Mouse (Mus musculus): Measurements from ENCODE around the gene Nubpl. TPM values are rescaled to one million over a fixed set of nuclear protein-coding genes. Genes with fewer than 3 reads are reported as not detected.
"Not testable (repeated sequence)": the region's sequence is repeated elsewhere in the genome, so short reads cannot be mapped to it uniquely, and the experiment has no call there.

Gene Nubpl
- 17.4 and 19.0 TPM in 2 replicates for polyA plus RNA-seq (2016; fragmentation: Nextera tagmentation; extraction: Ambion mirVana)

- peaks cover 4% of the 10 kb centered on the region; the same call in 1 of the 2 replicates for H3K4me1 ChIP-seq (replicated peaks)
- under 1% methylated on average over 32 of the region's 32 CpGs for WGBS
- H3K27me3 ChIP-seq: no peaks in the 10 kb centered on the region
- ATAC-seq (ENCODE audit: insufficient number of reproducible peaks, insufficient read depth, low FRiP score, low TSS enrichment, low read depth): peak; percentile 89
- peak within 1 kb of the TSS; percentile 70 for H3K4me3 ChIP-seq (replicated peaks)
- H3K4me2 ChIP-seq: peak within 1 kb of the TSS; percentile 56
- H3K9ac ChIP-seq (replicated peaks): peak within 1 kb of the TSS; percentile 85
- H3K9me3 ChIP-seq: no peaks in the 10 kb centered on the region
- no peaks in the 10 kb centered on the region for H3K36me3 ChIP-seq
- peak within 1 kb of the TSS; percentile 62 for H3K27ac ChIP-seq
These were observed at the start of gene Nubpl for GRCm38 (mm10) chr12:52097650-52098070. TSS of gene Nubpl (plus strand) at chr12:52097737.

- Histone ChIP-seq H3K4me2 (no peak overlapping the region), H3K4me1 (replicated peaks) (no peaks in the 10 kb centered on the region), H3K27ac (no peak overlapping the region), H3K36me3 (no peaks in the 10 kb centered on the region), H3K27me3 (no peaks in the 10 kb centered on the region), H3K9ac (replicated peaks) (no peak overlapping the region), H3K4me3 (replicated peaks) (no peak overlapping the region), H3K9me3 (no peaks in the 10 kb centered on the region)
- 65% methylated on average over 2 of the region's 2 CpGs for WGBS
- no peak for ATAC-seq (ENCODE audit: insufficient number of reproducible peaks, insufficient read depth, low FRiP score, low TSS enrichment, low read depth)
These were observed 48.2 kb upstream of the Nubpl start for GRCm38 (mm10) chr12:52049324-52049723.

GRCm38 (mm10) chr12:52079296-52079695, 18.2 kb upstream of the Nubpl start:
- not testable (repeated sequence) for H3K4me3 ChIP-seq (replicated peaks); ATAC-seq (ENCODE audit: insufficient number of reproducible peaks, insufficient read depth, low FRiP score, low TSS enrichment, low read depth); H3K36me3 ChIP-seq; H3K4me2 ChIP-seq; H3K27me3 ChIP-seq; H3K4me1 ChIP-seq (replicated peaks); H3K27ac ChIP-seq; H3K9me3 ChIP-seq; H3K9ac ChIP-seq (replicated peaks)
- 0% methylated on average over 2 of the region's 3 CpGs for WGBS

GRCm38 (mm10) chr12:52097049-52097649, 388 bp upstream of the Nubpl start:
- H3K9me3 ChIP-seq: no peaks in the 10 kb centered on the region
- 70% methylated on average over 13 of the region's 13 CpGs for WGBS
- H3K9ac ChIP-seq (replicated peaks): no peak overlapping the region
- peak overlapping the region; percentile 56 for H3K4me2 ChIP-seq
- peak; percentile 64 for ATAC-seq (ENCODE audit: insufficient number of reproducible peaks, insufficient read depth, low FRiP score, low TSS enrichment, low read depth)
- H3K27ac ChIP-seq: no peak overlapping the region
- H3K36me3 ChIP-seq: no peaks in the 10 kb centered on the region
- H3K4me1 ChIP-seq (replicated peaks): peaks cover 4% of the 10 kb centered on the region; the same call in 1 of the 2 replicates
- peak overlapping the region; percentile 70 for H3K4me3 ChIP-seq (replicated peaks)
- H3K27me3 ChIP-seq: no peaks in the 10 kb centered on the region

GRCm38 (mm10) chr12:52120276-52120675, 22.7 kb downstream of the Nubpl start:
- H3K27me3 ChIP-seq: no peaks in the 10 kb centered on the region
- no peaks in the 10 kb centered on the region for H3K4me1 ChIP-seq (replicated peaks)
- no peak overlapping the region for H3K9ac ChIP-seq (replicated peaks)
- no peak overlapping the region for H3K27ac ChIP-seq
- no peaks in the 10 kb centered on the region for H3K9me3 ChIP-seq
- H3K4me3 ChIP-seq (replicated peaks): no peak overlapping the region
- H3K36me3 ChIP-seq: no peaks in the 10 kb centered on the region
- ATAC-seq (ENCODE audit: insufficient number of reproducible peaks, insufficient read depth, low FRiP score, low TSS enrichment, low read depth): no peak
- H3K4me2 ChIP-seq: no peak overlapping the region

GRCm38 (mm10) chr12:52126407-52126806, 28.9 kb downstream of the Nubpl start:
- H3K4me1 ChIP-seq (replicated peaks): peaks cover 10% of the 10 kb centered on the region
- ATAC-seq (ENCODE audit: insufficient number of reproducible peaks, insufficient read depth, low FRiP score, low TSS enrichment, low read depth): no peak
- 43% methylated on average over 3 of the region's 3 CpGs for WGBS

GRCm38 (mm10) chr12:52129072-52129471, 31.5 kb downstream of the Nubpl start:
- ATAC-seq (ENCODE audit: insufficient number of reproducible peaks, insufficient read depth, low FRiP score, low TSS enrichment, low read depth): no peak
- H3K27ac ChIP-seq: no peak overlapping the region
- H3K4me3 ChIP-seq (replicated peaks): no peak overlapping the region
- peaks cover 14% of the 10 kb centered on the region for H3K4me1 ChIP-seq (replicated peaks)
- H3K36me3 ChIP-seq: no peaks in the 10 kb centered on the region
- 98% methylated on average over 3 of the region's 3 CpGs for WGBS
- no peak overlapping the region for H3K4me2 ChIP-seq
- no peaks in the 10 kb centered on the region for H3K27me3 ChIP-seq
- H3K9me3 ChIP-seq: no peaks in the 10 kb centered on the region
- H3K9ac ChIP-seq (replicated peaks): no peak overlapping the region

More at GRCm38 (mm10) chr12:52126407-52126806, 28.9 kb downstream of the Nubpl start:
- no peaks in the 10 kb centered on the region for H3K9me3 ChIP-seq
- H3K9ac ChIP-seq (replicated peaks): no peak overlapping the region
- no peaks in the 10 kb centered on the region for H3K36me3 ChIP-seq
- no peak overlapping the region for H3K4me2 ChIP-seq
- no peak overlapping the region for H3K4me3 ChIP-seq (replicated peaks)
- no peaks in the 10 kb centered on the region for H3K27me3 ChIP-seq
- peak overlapping the region; percentile 54; the same call in 1 of the 2 replicates for H3K27ac ChIP-seq

- H3K4me2 ChIP-seq: peak overlapping the region; percentile 21; the same call in 1 of the 2 replicates
These were observed 34.7 kb downstream of the Nubpl start for GRCm38 (mm10) chr12:52132256-52132655.

GRCm38 (mm10) chr12:52138296-52138695, 40.8 kb downstream of the Nubpl start:
- H3K4me3 ChIP-seq (replicated peaks): no peak overlapping the region
- whole genome bisulfite sequencing: 84% methylated on average over 4 of the region's 4 CpGs
- ATAC-seq (ENCODE audit: insufficient number of reproducible peaks, insufficient read depth, low FRiP score, low TSS enrichment, low read depth): no peak

More at GRCm38 (mm10) chr12:52132256-52132655, 34.7 kb downstream of the Nubpl start:
- no peak overlapping the region for H3K4me3 ChIP-seq (replicated peaks)
- WGBS: 5% methylated on average over 10 of the region's 10 CpGs
- H3K27ac ChIP-seq: no peak overlapping the region
- H3K9ac ChIP-seq (replicated peaks): no peak overlapping the region
- no peaks in the 10 kb centered on the region for H3K9me3 ChIP-seq
- H3K36me3 ChIP-seq: no peaks in the 10 kb centered on the region
- H3K27me3 ChIP-seq: no peaks in the 10 kb centered on the region
- H3K4me1 ChIP-seq (replicated peaks): peaks cover 8% of the 10 kb centered on the region
- no peak for ATAC-seq (ENCODE audit: insufficient number of reproducible peaks, insufficient read depth, low FRiP score, low TSS enrichment, low read depth)

GRCm38 (mm10) chr12:52146639-52147038, 49.1 kb downstream of the Nubpl start:
- H3K9ac ChIP-seq (replicated peaks): no peak overlapping the region
- WGBS: 82% methylated on average over 2 of the region's 2 CpGs

More at GRCm38 (mm10) chr12:52138296-52138695, 40.8 kb downstream of the Nubpl start:
- Histone ChIP-seq H3K4me1 (replicated peaks) (peaks cover 4% of the 10 kb centered on the region), H3K27me3 (no peaks in the 10 kb centered on the region), H3K9me3 (no peaks in the 10 kb centered on the region), H3K9ac (replicated peaks) (no peak overlapping the region), H3K36me3 (no peaks in the 10 kb centered on the region), H3K4me2 (no peak overlapping the region), H3K27ac (no peak overlapping the region)

GRCm38 (mm10) chr12:52149448-52149847, 51.9 kb downstream of the Nubpl start:
- no peaks in the 10 kb centered on the region for H3K27me3 ChIP-seq
- H3K36me3 ChIP-seq: peaks cover under 1% of the 10 kb centered on the region; the same call in 1 of the 2 replicates
- H3K9ac ChIP-seq (replicated peaks): no peak overlapping the region
- ATAC-seq (ENCODE audit: insufficient number of reproducible peaks, insufficient read depth, low FRiP score, low TSS enrichment, low read depth): no peak
- H3K9me3 ChIP-seq: no peaks in the 10 kb centered on the region
- H3K27ac ChIP-seq: no peak overlapping the region
- H3K4me2 ChIP-seq: no peak overlapping the region
- WGBS: 86% methylated on average over 3 of the region's 3 CpGs
- no peaks in the 10 kb centered on the region for H3K4me1 ChIP-seq (replicated peaks)
- H3K4me3 ChIP-seq (replicated peaks): no peak overlapping the region

More at GRCm38 (mm10) chr12:52146639-52147038, 49.1 kb downstream of the Nubpl start:
- no peak for ATAC-seq (ENCODE audit: insufficient number of reproducible peaks, insufficient read depth, low FRiP score, low TSS enrichment, low read depth)
- Histone ChIP-seq H3K4me3 (replicated peaks) (no peak overlapping the region), H3K27me3 (no peaks in the 10 kb centered on the region), H3K27ac (no peak overlapping the region), H3K9me3 (0 out of 2 replicates have a peak, but pooled peaks cover 3% of the 10 kb centered on the region), H3K4me1 (replicated peaks) (no peaks in the 10 kb centered on the region), H3K4me2 (no peak overlapping the region), H3K36me3 (peaks cover 7% of the 10 kb centered on the region; the same call in 1 of the 2 replicates)

- H3K4me2 ChIP-seq: no peak overlapping the region
- H3K4me1 ChIP-seq (replicated peaks): no peaks in the 10 kb centered on the region
- ATAC-seq (ENCODE audit: insufficient number of reproducible peaks, insufficient read depth, low FRiP score, low TSS enrichment, low read depth): no peak
- no peaks in the 10 kb centered on the region for H3K27me3 ChIP-seq
- H3K27ac ChIP-seq: no peak overlapping the region
- H3K36me3 ChIP-seq: no peaks in the 10 kb centered on the region
- H3K9me3 ChIP-seq: no peaks in the 10 kb centered on the region
- no peak overlapping the region for H3K4me3 ChIP-seq (replicated peaks)
- H3K9ac ChIP-seq (replicated peaks): no peak overlapping the region
- WGBS: 93% methylated on average over 3 of the region's 3 CpGs
These were observed 54.5 kb downstream of the Nubpl start for GRCm38 (mm10) chr12:52152071-52152470.
